Mouse (Mus musculus) heart, postnatal 0 days (tissue): ENCODE data around the gene Emid1.

Experiments
- CTCF ChIP-seq: IDR thresholded peaks from 2 replicates; pipeline ENCODE4 v1.5.1; 2016; ENCODE audit warnings: antibody characterized with exemption, control low read depth, low read depth
- EP300 ChIP-seq: IDR thresholded peaks from 2 replicates; pipeline ENCODE4 v1.6.1; 2016; ENCODE audit warnings: antibody characterized with exemption, low read depth

- TF ChIP-seq CTCF (no peak), EP300 (no peak)
Measured at GRCm38 (mm10) chr11:5089147-5089546, 62.9 kb downstream of the Emid1 start.
